7 mouse cellular contexts compared by ENCODE assay signal in genomic region chr11:115164341-115164975, GRCm38 (mm10). TPM values are rescaled to one million over a fixed set of nuclear protein-coding genes. Genes with fewer than 3 reads are reported as not detected.
DNase-seq lines count a peak whose midpoint lies in the region; ATAC-seq and TF ChIP-seq lines count a peak whose summit lies in the region.

No protein-coding gene starts in this region.

- peak overlapping the region; percentile 81 for H3K4me3 ChIP-seq in thymus, adult 2 months (ENCODE audit: control insufficient read depth, insufficient read depth, low read length)
- peak overlapping the region; percentile 66 for H3K4me3 ChIP-seq in embryonic facial prominence, embryonic 14.5 days (ENCODE audit: low read depth, low read length)
- H3K4me3 ChIP-seq in kidney, embryonic 14.5 days (ENCODE audit: low read length) = peak overlapping the region; percentile 56
- peak overlapping the region; percentile 50 for H3K4me3 ChIP-seq in midbrain, embryonic 15.5 days

- DNase-seq in thymus, adult 2 months = no peak
- no peak for DNase-seq in thymus, postnatal 14 days
- DNase-seq in embryonic facial prominence, embryonic 14.5 days (ENCODE audit: low spot score) = no peak
- no peak for DNase-seq in layer of hippocampus, adult 11-12 months (ENCODE audit: low spot score)
- no peak for DNase-seq in right cerebral cortex, postnatal 14 days

- TF ChIP-seq CTCF in thymus, adult 2 months (IDR thresholded peaks at IDR 0.05; ENCODE audit: borderline replicate concordance, control insufficient read depth, extremely low read depth, insufficient read depth, low read length, poor library complexity) = no peak

- ATAC-seq in embryonic facial prominence, embryonic 14.5 days (ENCODE audit: low read depth) = no peak
- peak; percentile 25; the same call in 1 of the 2 replicates for ATAC-seq in kidney, embryonic 14.5 days (ENCODE audit: low FRiP score, low TSS enrichment)
- ATAC-seq in midbrain, embryonic 15.5 days (replicated peaks) = no peak

- H3K27me3 ChIP-seq in thymus, adult 2 months (ENCODE audit: control insufficient read depth, insufficient read depth, low read length) = no peaks in the 10 kb centered on the region
- peaks cover 34% of the 10 kb centered on the region for H3K27me3 ChIP-seq in embryonic facial prominence, embryonic 14.5 days (replicated peaks; ENCODE audit: control insufficient read depth, insufficient read depth, low read length)
- peaks cover 3% of the 10 kb centered on the region; the same call in 1 of the 2 replicates for H3K27me3 ChIP-seq in kidney, embryonic 14.5 days (ENCODE audit: control insufficient read depth, insufficient read depth, low read length)
- H3K27me3 ChIP-seq in midbrain, embryonic 15.5 days (replicated peaks) = peaks cover 51% of the 10 kb centered on the region

- peak overlapping the region; percentile 59 for H3K9ac ChIP-seq in embryonic facial prominence, embryonic 14.5 days (ENCODE audit: low read depth, low read length)
- H3K9ac ChIP-seq in kidney, embryonic 14.5 days (ENCODE audit: low read depth, low read length) = peak overlapping the region; percentile 48
- H3K9ac ChIP-seq in midbrain, embryonic 15.5 days = peak overlapping the region; percentile 44; the same call in 1 of the 2 replicates

- H3K36me3 ChIP-seq in thymus, adult 2 months (ENCODE audit: control insufficient read depth, insufficient read depth, low read length) = peaks cover 10% of the 10 kb centered on the region
- H3K36me3 ChIP-seq in embryonic facial prominence, embryonic 14.5 days (ENCODE audit: control insufficient read depth, insufficient read depth, low read length) = no peaks in the 10 kb centered on the region
- no peaks in the 10 kb centered on the region for H3K36me3 ChIP-seq in kidney, embryonic 14.5 days (ENCODE audit: control insufficient read depth, insufficient read depth, low read length)
- no peaks in the 10 kb centered on the region for H3K36me3 ChIP-seq in midbrain, embryonic 15.5 days (replicated peaks)

- peak overlapping the region; percentile 61; the same call in 1 of the 2 replicates for H3K27ac ChIP-seq in thymus, adult 2 months (ENCODE audit: control insufficient read depth, insufficient read depth, low read length)
- no peak overlapping the region for H3K27ac ChIP-seq in embryonic facial prominence, embryonic 14.5 days (replicated peaks; ENCODE audit: low read depth, low read length)
- peak overlapping the region; percentile 82; the same call in 1 of the 2 replicates for H3K27ac ChIP-seq in kidney, embryonic 14.5 days (ENCODE audit: low read depth, low read length)
- H3K27ac ChIP-seq in midbrain, embryonic 15.5 days = no peak overlapping the region

- TF ChIP-seq POLR2A in thymus, adult 2 months (IDR thresholded peaks at IDR 0.05; ENCODE audit: control insufficient read depth, extremely low read depth, insufficient read depth, low read length, poor library complexity) = no peak; the same call in 1 of the 2 replicates

- WGBS in thymus, adult 2 months = under 1% methylated on average over 13 of the region's 14 CpGs
- WGBS in embryonic facial prominence, embryonic 14.5 days = 0% methylated on average over 12 of the region's 14 CpGs
- 1% methylated on average over 12 of the region's 14 CpGs for WGBS in kidney, embryonic 14.5 days
- WGBS in midbrain, embryonic 15.5 days = 1% methylated on average over 14 of the region's 14 CpGs

- peak overlapping the region; percentile 91 for H3K4me2 ChIP-seq in embryonic facial prominence, embryonic 14.5 days (ENCODE audit: low read depth, low read length)
- H3K4me2 ChIP-seq in kidney, embryonic 14.5 days (replicated peaks; ENCODE audit: low read depth, low read length) = peak overlapping the region; percentile 79
- peak overlapping the region; percentile 67 for H3K4me2 ChIP-seq in midbrain, embryonic 15.5 days

- peaks cover 57% of the 10 kb centered on the region for H3K4me1 ChIP-seq in thymus, adult 2 months (replicated peaks; ENCODE audit: control insufficient read depth, insufficient read depth, low read length)
- H3K4me1 ChIP-seq in embryonic facial prominence, embryonic 14.5 days (ENCODE audit: control insufficient read depth, insufficient read depth, low read length) = peaks cover 25% of the 10 kb centered on the region
- peaks cover 21% of the 10 kb centered on the region; the same call in 1 of the 2 replicates for H3K4me1 ChIP-seq in kidney, embryonic 14.5 days (ENCODE audit: control insufficient read depth, insufficient read depth, low read length)
- peaks cover 27% of the 10 kb centered on the region for H3K4me1 ChIP-seq in midbrain, embryonic 15.5 days

- no peaks in the 10 kb centered on the region for H3K9me3 ChIP-seq in embryonic facial prominence, embryonic 14.5 days (ENCODE audit: control insufficient read depth, low read length)
- no peaks in the 10 kb centered on the region for H3K9me3 ChIP-seq in kidney, embryonic 14.5 days (ENCODE audit: control insufficient read depth, low read length)
- H3K9me3 ChIP-seq in midbrain, embryonic 15.5 days = no peaks in the 10 kb centered on the region

RNA-seq across cellular contexts. Expression of gene Slc9a3r1, which starts 1.3 kb away (rescaled TPM):
- 202 and 207 TPM in 2 replicates for polyA plus RNA-seq in thymus, adult 2 months (2012; rRNA removed)
- 40.6 and 43.5 TPM in 2 replicates for polyA plus RNA-seq in embryonic facial prominence, embryonic 14.5 days (2014; fragmentation: Nextera tagmentation; extraction: Ambion mirVana)
- 81.5 and 110 TPM in 2 replicates for polyA plus RNA-seq in kidney, embryonic 14.5 days (2014; fragmentation: Nextera tagmentation; extraction: Ambion mirVana)
- 46.4 and 54.6 TPM in 2 replicates for polyA plus RNA-seq in midbrain, embryonic 15.5 days (2015; fragmentation: Nextera tagmentation; extraction: Ambion mirVana)

RNA-seq across cellular contexts. Expression of gene Tmem104, which starts 22.8 kb away (rescaled TPM):
- polyA plus RNA-seq in thymus, adult 2 months (2012; rRNA removed) = 24.1 and 26.8 TPM in 2 replicates
- polyA plus RNA-seq in embryonic facial prominence, embryonic 14.5 days (2014; fragmentation: Nextera tagmentation; extraction: Ambion mirVana) = 12.5 and 14.9 TPM in 2 replicates
- 6.3 and 10.3 TPM in 2 replicates for polyA plus RNA-seq in kidney, embryonic 14.5 days (2014; fragmentation: Nextera tagmentation; extraction: Ambion mirVana)
- polyA plus RNA-seq in midbrain, embryonic 15.5 days (2015; fragmentation: Nextera tagmentation; extraction: Ambion mirVana) = 12.6 and 15.3 TPM in 2 replicates

RNA-seq across cellular contexts. Expression of gene Nat9, which starts 23.2 kb away (rescaled TPM):
- polyA plus RNA-seq in thymus, adult 2 months (2012; rRNA removed) = 9.8 and 11.8 TPM in 2 replicates
- 20.0 and 23.3 TPM in 2 replicates for polyA plus RNA-seq in embryonic facial prominence, embryonic 14.5 days (2014; fragmentation: Nextera tagmentation; extraction: Ambion mirVana)
- 18.2 and 18.4 TPM in 2 replicates for polyA plus RNA-seq in kidney, embryonic 14.5 days (2014; fragmentation: Nextera tagmentation; extraction: Ambion mirVana)
- 22.5 and 25.5 TPM in 2 replicates for polyA plus RNA-seq in midbrain, embryonic 15.5 days (2015; fragmentation: Nextera tagmentation; extraction: Ambion mirVana)

RNA-seq across cellular contexts. Expression of gene Cd300lf, which starts 30.7 kb away (rescaled TPM):
- polyA plus RNA-seq in thymus, adult 2 months (2012; rRNA removed) = 8.4 and 10.4 TPM in 2 replicates
- polyA plus RNA-seq in embryonic facial prominence, embryonic 14.5 days (2014; fragmentation: Nextera tagmentation; extraction: Ambion mirVana) = 0.14 and 0.56 TPM in 2 replicates
- polyA plus RNA-seq in kidney, embryonic 14.5 days (2014; fragmentation: Nextera tagmentation; extraction: Ambion mirVana) = 0.26 TPM in 2 replicates
- 0.20 and 0.27 TPM in 2 replicates for polyA plus RNA-seq in midbrain, embryonic 15.5 days (2015; fragmentation: Nextera tagmentation; extraction: Ambion mirVana)

Comparison
In these comparisons a context has a peak if more than half of its experiments do, and no peak if none do; other contexts are left out.
1. H3K27ac ChIP-seq: peak in thymus, adult 2 months (single experiment) and kidney, embryonic 14.5 days (single experiment); none in embryonic facial prominence, embryonic 14.5 days (single experiment) and midbrain, embryonic 15.5 days (single experiment).
2. Peak in every context shown above with its lines, with median percentiles within 50 percentile points of each other: H3K4me3 ChIP-seq, H3K4me2 ChIP-seq and H3K9ac ChIP-seq.